25 mouse cellular contexts compared by ENCODE assay signal in the genomic region with DNA sequence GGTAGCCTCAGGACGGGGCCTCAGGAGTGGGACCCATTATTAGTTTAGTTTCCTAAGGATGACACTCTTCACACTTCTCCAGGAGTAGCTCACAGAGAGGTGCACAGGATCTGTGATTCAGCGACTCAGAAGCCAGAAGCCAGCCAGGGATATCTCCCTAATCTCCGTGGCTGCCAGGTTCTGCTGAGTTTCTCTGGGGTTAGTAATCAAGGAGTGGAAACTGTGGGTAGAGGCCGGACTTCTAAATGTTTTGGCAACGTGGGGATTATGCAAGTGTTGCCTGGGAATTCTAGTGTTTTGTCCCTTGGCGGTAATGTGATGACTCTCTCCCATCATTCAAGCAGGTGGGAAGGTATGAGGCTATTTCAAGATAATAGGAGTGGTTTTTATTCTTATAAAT. TPM values are rescaled to one million over a fixed set of nuclear protein-coding genes. Genes with fewer than 3 reads are reported as not detected.
DNase-seq lines count a peak whose midpoint lies in the region; ATAC-seq and TF ChIP-seq lines count a peak whose summit lies in the region.
"Had no signal": no experiment of that assay in that cellular context is flagged by ENCODE, and none has a peak within 500 bp of the region (broad histone marks: within the 10 kb centered on the region; RNA-seq: fewer than 3 reads in every experiment).

No protein-coding gene starts in this region.

- no peak for DNase-seq in gastrocnemius, adult 2 months
- DNase-seq in gastrocnemius, postnatal 14 days, result no peak
- peak; percentile 75 for DNase-seq in liver, adult 2 months (ENCODE audit: extremely low read depth, low read depth, low spot score)
- DNase-seq in fibroblast of lung, adult 2 months (ENCODE audit: low read depth), result peak; percentile 80
- DNase-seq in cerebellum, adult 8-10 months, result no peak
- DNase-seq: cerebellum, postnatal 10 days; kidney, adult 11 months; liver, postnatal 0 days; thymus, postnatal 36 days had no signal

- H3K27me3 ChIP-seq in liver, adult 2 months (ENCODE audit: control insufficient read depth, insufficient read depth, low read length), result no peaks in the 10 kb centered on the region
- no peaks in the 10 kb centered on the region for H3K27me3 ChIP-seq in liver, embryonic 12.5 days (replicated peaks)
- no peaks in the 10 kb centered on the region for H3K27me3 ChIP-seq in C2C12 (ENCODE audit: control insufficient read depth, insufficient read depth, insufficient read length)
- H3K27me3 ChIP-seq: embryonic facial prominence, embryonic 13.5 days; heart, embryonic 15.5 days; limb, embryonic 15.5 days; neural tube, embryonic 13.5 days had no signal

- no peaks in the 10 kb centered on the region for H3K9me3 ChIP-seq in liver, embryonic 12.5 days (replicated peaks)
- H3K9me3 ChIP-seq: embryonic facial prominence, embryonic 13.5 days; heart, embryonic 15.5 days; hindbrain, embryonic 10.5 days; limb, embryonic 15.5 days; neural tube, embryonic 13.5 days had no signal

- TF ChIP-seq POLR2A in liver, adult 2 months (IDR thresholded peaks at IDR 0.05; ENCODE audit: extremely low read depth, insufficient read depth, low read length), result no peak

- H3K4me2 ChIP-seq in liver, embryonic 12.5 days, result no peak overlapping the region
- H3K4me2 ChIP-seq: embryonic facial prominence, embryonic 13.5 days; heart, embryonic 15.5 days; limb, embryonic 15.5 days; midbrain, embryonic 11.5 days; neural tube, embryonic 13.5 days had no signal

- H3K79me2 ChIP-seq in liver, adult 2 months (ENCODE audit: control insufficient read depth, insufficient read depth, low read length), result peaks cover 20% of the 10 kb centered on the region
- H3K79me2 ChIP-seq in C2C12 (ENCODE audit: control insufficient read depth, insufficient read depth), result no peaks in the 10 kb centered on the region

- peaks cover 44% of the 10 kb centered on the region for H3K4me1 ChIP-seq in liver, adult 2 months (ENCODE audit: control insufficient read depth, insufficient read depth, low read length)
- no peaks in the 10 kb centered on the region for H3K4me1 ChIP-seq in liver, embryonic 12.5 days
- H3K4me1 ChIP-seq: embryonic facial prominence, embryonic 13.5 days; hindbrain, embryonic 10.5 days; limb, embryonic 15.5 days; neural tube, embryonic 13.5 days had no signal

- intact Hi-C loops in gastrocnemius, adult 2 months (cut with DNase I), result no loop called here
- intact Hi-C loops in gastrocnemius, postnatal 14 days (cut with DNase I; ENCODE audit: low total_unique reads), result no loop called here

- no peaks in the 10 kb centered on the region for H3K79me3 ChIP-seq in C2C12 (ENCODE audit: low read depth)

- WGBS in liver, adult 2 months, result 26% methylated on average over 6 of the region's 6 CpGs
- 57% methylated on average over 6 of the region's 6 CpGs for WGBS in liver, embryonic 12.5 days (ENCODE audit: insufficient replicate concordance)

- no peak for TF ChIP-seq CTCF in gastrocnemius, adult 2 months (IDR thresholded peaks at IDR 0.05)
- TF ChIP-seq CTCF in liver, adult 2 months (IDR thresholded peaks at IDR 0.05; ENCODE audit: low read depth, low read length), result no peak
- no peak for TF ChIP-seq CTCF in C2C12 (IDR thresholded peaks at IDR 0.05; ENCODE audit: control insufficient read depth, insufficient read depth, insufficient read length)

- H3K27ac ChIP-seq in gastrocnemius, adult 2 months, result peak overlapping the region; percentile 75
- H3K27ac ChIP-seq in liver, adult 2 months (replicated peaks; ENCODE audit: insufficient read depth, low read depth, low read length), result peak overlapping the region; percentile 78
- H3K27ac ChIP-seq in liver, embryonic 12.5 days, result no peak overlapping the region
- H3K27ac ChIP-seq: embryonic facial prominence, embryonic 13.5 days; heart, embryonic 15.5 days; hindbrain, embryonic 10.5 days; hindbrain, postnatal 0 days; limb, embryonic 15.5 days; neural tube, embryonic 13.5 days had no signal

- H3K4me3 ChIP-seq in gastrocnemius, adult 2 months, result no peak overlapping the region
- H3K4me3 ChIP-seq in liver, adult 2 months (ENCODE audit: insufficient read depth, low read depth, low read length), result no peak overlapping the region
- no peak overlapping the region for H3K4me3 ChIP-seq in liver, embryonic 12.5 days
- H3K4me3 ChIP-seq in C2C12 (ENCODE audit: insufficient read depth, poor library complexity, severe bottlenecking), result no peak overlapping the region
- H3K4me3 ChIP-seq: embryonic facial prominence, embryonic 13.5 days; heart, embryonic 15.5 days; hindbrain, embryonic 10.5 days; limb, embryonic 15.5 days; neural tube, embryonic 13.5 days had no signal

- H3ac ChIP-seq in C2C12 (ENCODE audit: control insufficient read depth, insufficient read length, low read depth), result no peak overlapping the region

- H3K9ac ChIP-seq in liver, adult 2 months (ENCODE audit: low read depth, low read length), result no peak overlapping the region
- no peak overlapping the region for H3K9ac ChIP-seq in liver, embryonic 12.5 days
- H3K9ac ChIP-seq: embryonic facial prominence, embryonic 13.5 days; heart, embryonic 15.5 days; limb, embryonic 15.5 days; liver, postnatal 0 days; neural tube, embryonic 13.5 days had no signal

- ATAC-seq in liver, embryonic 12.5 days, result no peak
- ATAC-seq: forebrain, embryonic 16.5 days; hindbrain, postnatal 0 days; liver, postnatal 0 days had no signal

- H3K36me3 ChIP-seq in liver, adult 2 months (ENCODE audit: control insufficient read depth, insufficient read depth, low read length), result peaks cover 3% of the 10 kb centered on the region
- H3K36me3 ChIP-seq in liver, embryonic 12.5 days, result no peaks in the 10 kb centered on the region
- H3K36me3 ChIP-seq in C2C12 (ENCODE audit: control insufficient read depth, insufficient read depth), result no peaks in the 10 kb centered on the region
- H3K36me3 ChIP-seq: embryonic facial prominence, embryonic 13.5 days; heart, embryonic 15.5 days; hindbrain, embryonic 10.5 days; limb, embryonic 15.5 days; neural tube, embryonic 13.5 days had no signal

TF ChIP-seq in C2C12, 6 proteins besides CTCF, POLR2A, EP300 and RAD21:
- no peak for TF ChIP-seq FOSL1 (IDR thresholded peaks at IDR 0.05; ENCODE audit: insufficient read depth, low read length, poor library complexity, severe bottlenecking)
- TF ChIP-seq MYOG (IDR thresholded peaks at IDR 0.05; ENCODE audit: control insufficient read depth, extremely low read depth, insufficient read length), result no peak
- TF ChIP-seq MAX (IDR thresholded peaks at IDR 0.05), result no peak
- peak; percentile 7 for TF ChIP-seq CEBPB (IDR thresholded peaks at IDR 0.05; ENCODE audit: low read depth)
- TF ChIP-seq MYOD1 (IDR thresholded peaks at IDR 0.05; ENCODE audit: control insufficient read depth, insufficient read length, low read depth), result no peak
- TF ChIP-seq USF1 (IDR thresholded peaks at IDR 0.05; ENCODE audit: low read depth), result no peak

RNA-seq across cellular contexts. Expression of gene 4930455H04Rik, which starts 13.0 kb away (rescaled TPM):
- total RNA-seq in gastrocnemius, adult 2 months (2021), result under 1 TPM in 1 of 2 experiments, not detected in 1; 0.18 TPM
- total RNA-seq in gastrocnemius, postnatal 14 days (2021), result under 1 TPM in 1 of 2 experiments, not detected in 1; 0.18 TPM
- 0.09 TPM in 1 of 2 replicates, not detected in the other for total RNA-seq in liver, adult 2 months (2014; rRNA removed)
- not detected in 2 replicates for polyA plus RNA-seq in liver, adult 2 months (2012; rRNA removed)
- polyA plus RNA-seq in liver, embryonic 12.5 days (2016; fragmentation: Nextera tagmentation; extraction: Ambion mirVana), result not detected in 2 replicates
- polyA plus RNA-seq in C2C12 (2012; fragmentation: generic; extraction: Trizol), result not detected
- total RNA-seq: gastrocnemius, postnatal 4 days; hindbrain, postnatal 0 days; layer of hippocampus, postnatal 25 days; left cerebral cortex, postnatal 36 days had no signal
- polyA plus RNA-seq: embryonic facial prominence, embryonic 13.5 days; forebrain, embryonic 16.5 days; heart, embryonic 15.5 days; hindbrain, embryonic 10.5 days; hindbrain, postnatal 0 days; kidney, embryonic 16.5 days; large intestine, adult 2 months; limb, embryonic 15.5 days; liver, postnatal 0 days; midbrain, embryonic 11.5 days; neural tube, embryonic 13.5 days; small intestine, adult 2 months had no signal

RNA-seq across cellular contexts. Expression of gene Palmd, which starts 13.7 kb away (rescaled TPM):
- 10 to 100 TPM; 25.3 to 37.5 TPM for total RNA-seq in gastrocnemius, adult 2 months (2021)
- total RNA-seq in gastrocnemius, postnatal 14 days (2021), result 10 to 100 TPM; 25.5 to 27.2 TPM
- 14.2 and 16.5 TPM in 2 replicates for total RNA-seq in liver, adult 2 months (2014; rRNA removed)
- 6.6 and 6.9 TPM in 2 replicates for polyA plus RNA-seq in liver, adult 2 months (2012; rRNA removed)
- polyA plus RNA-seq in liver, embryonic 12.5 days (2016; fragmentation: Nextera tagmentation; extraction: Ambion mirVana), result 3.0 and 4.0 TPM in 2 replicates
- 0.04 TPM for polyA plus RNA-seq in C2C12 (2012; fragmentation: generic; extraction: Trizol)

Comparison
In these comparisons a context has a peak if more than half of its experiments do, and no peak if none do; other contexts are left out.
1. DNase-seq: peak in liver, adult 2 months (single experiment) and fibroblast of lung, adult 2 months (single experiment); none in gastrocnemius, adult 2 months (single experiment), gastrocnemius, postnatal 14 days (single experiment) and cerebellum, adult 8-10 months (single experiment).